Mouse (Mus musculus): ENCODE results near the gene Il5. TPM values are rescaled to one million over a fixed set of nuclear protein-coding genes. Genes with fewer than 3 reads are reported as not detected.
"Not testable (repeated sequence)": the region's sequence is repeated elsewhere in the genome, so short reads cannot be mapped to it uniquely, and the experiment has no call there.

Il5 gene
- polyA plus RNA-seq, 1 experiment: 0.16 TPM

GRCm38 (mm10) chr11:53747985-53748384, 27.4 kb downstream of the Il5 start:
- no peak for TF ChIP-seq CTCF (IDR thresholded peaks at IDR 0.05; ENCODE audit: borderline replicate concordance, insufficient read depth, low read depth, low read length)
- no peak for TF ChIP-seq POLR2A (IDR thresholded peaks at IDR 0.05; ENCODE audit: borderline replicate concordance, insufficient read depth, low read length)

DNA sequence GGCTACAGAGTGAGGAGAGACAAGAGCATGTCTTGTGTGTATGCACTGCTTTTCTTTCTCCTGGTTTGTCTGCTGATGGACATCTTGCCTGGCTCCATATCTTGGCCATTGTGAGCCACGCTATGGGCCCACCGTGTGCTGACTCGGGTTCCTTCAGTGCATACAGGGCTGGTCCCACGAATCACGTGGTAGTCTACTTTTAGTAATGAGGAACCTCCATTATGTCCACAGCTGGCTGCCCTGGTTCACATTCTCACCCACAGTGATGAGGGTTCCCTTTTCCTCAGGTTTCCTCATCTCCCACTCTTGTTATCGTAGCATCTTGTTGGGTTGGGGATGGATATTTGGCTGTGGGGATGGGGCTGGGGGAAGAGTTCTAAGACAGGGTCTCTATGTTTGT, 28.0 kb downstream of the Il5 start:
- 89% methylated on average over 6 of the region's 6 CpGs for WGBS
- DNase-seq: no peak
- H3K4me3 ChIP-seq (replicated peaks; ENCODE audit: insufficient read depth, low read depth, low read length): no peak overlapping the region

More at GRCm38 (mm10) chr11:53747985-53748384, 27.4 kb downstream of the Il5 start:
- Histone ChIP-seq H3K27ac (ENCODE audit: insufficient read depth, low read length) (no peak overlapping the region), H3K4me3 (replicated peaks; ENCODE audit: insufficient read depth, low read depth, low read length) (no peak overlapping the region), H3K4me1 (ENCODE audit: control insufficient read depth, insufficient read depth, low read length) (no peaks in the 10 kb centered on the region), H3K27me3 (ENCODE audit: control insufficient read depth, insufficient read depth, low read length) (no peaks in the 10 kb centered on the region)
- DNase-seq: no peak
- WGBS: 93% methylated on average over 9 of the region's 9 CpGs

DNA sequence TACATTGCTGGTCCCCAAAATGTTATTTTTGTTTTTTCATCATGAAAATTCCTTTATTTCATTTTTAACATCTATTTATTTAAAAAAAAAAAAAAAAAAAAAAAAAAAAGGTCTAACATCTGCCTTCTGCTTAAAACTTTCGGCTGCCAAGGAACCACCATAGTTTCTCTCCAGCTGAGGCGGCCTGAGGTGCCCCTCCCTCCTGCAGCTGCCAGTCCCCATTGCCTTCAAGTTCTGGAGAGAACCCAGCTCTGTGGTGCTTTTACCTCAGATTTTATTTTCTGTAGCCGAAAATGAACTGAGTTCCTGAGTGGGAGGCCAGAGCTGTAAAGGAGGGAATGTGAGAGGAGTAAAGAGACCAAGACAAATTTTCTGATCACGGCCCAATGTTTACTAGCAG, 28.7 kb downstream of the Il5 start:
- no peaks in the 10 kb centered on the region for H3K4me1 ChIP-seq (ENCODE audit: control insufficient read depth, insufficient read depth, low read length)
- no peak for DNase-seq
- no peak overlapping the region for H3K4me3 ChIP-seq (replicated peaks; ENCODE audit: insufficient read depth, low read depth, low read length)
- 65% methylated on average over 4 of the region's 4 CpGs for WGBS
- no peaks in the 10 kb centered on the region for H3K27me3 ChIP-seq (ENCODE audit: control insufficient read depth, insufficient read depth, low read length)
- TF ChIP-seq POLR2A (IDR thresholded peaks at IDR 0.05; ENCODE audit: borderline replicate concordance, insufficient read depth, low read length): no peak
- no peak overlapping the region for H3K27ac ChIP-seq (ENCODE audit: insufficient read depth, low read length)

More for the DNA sequence above, 28.0 kb downstream of the Il5 start:
- Histone ChIP-seq H3K27me3 (ENCODE audit: control insufficient read depth, insufficient read depth, low read length) (no peaks in the 10 kb centered on the region), H3K27ac (ENCODE audit: insufficient read depth, low read length) (no peak overlapping the region), H3K4me1 (ENCODE audit: control insufficient read depth, insufficient read depth, low read length) (no peaks in the 10 kb centered on the region)
- no peak for TF ChIP-seq POLR2A (IDR thresholded peaks at IDR 0.05; ENCODE audit: borderline replicate concordance, insufficient read depth, low read length)
- no peak for TF ChIP-seq CTCF (IDR thresholded peaks at IDR 0.05; ENCODE audit: borderline replicate concordance, insufficient read depth, low read depth, low read length)

DNA sequence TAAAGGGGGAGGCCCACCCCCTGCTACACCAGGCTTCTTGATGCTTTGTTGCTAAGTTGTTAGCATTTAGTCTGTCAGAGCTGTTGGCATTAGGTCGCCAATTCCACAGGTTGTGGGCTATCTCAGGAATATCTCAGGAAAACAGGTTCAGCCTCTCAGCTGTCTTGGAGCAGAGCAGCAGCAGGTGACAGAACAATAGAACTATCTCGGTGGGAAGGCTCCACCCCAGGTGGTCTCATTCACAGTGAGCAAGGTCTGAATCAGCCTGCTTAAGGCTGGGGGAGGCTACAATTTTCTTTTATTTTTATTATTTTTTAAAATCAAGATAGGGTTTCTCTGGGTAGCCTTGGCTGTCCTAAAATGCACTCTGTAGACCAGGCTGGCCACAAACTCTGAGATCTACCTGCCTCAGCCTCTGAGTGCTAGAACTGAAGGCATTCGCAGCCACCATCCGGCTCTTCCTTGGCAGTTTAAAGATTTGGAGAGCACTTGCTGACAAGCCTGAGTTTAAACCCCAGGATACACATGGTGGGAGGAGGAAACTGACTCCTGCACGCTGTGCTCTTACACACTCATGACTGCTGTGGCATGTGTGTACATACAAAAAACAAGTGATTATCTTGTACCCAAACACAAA, 29.2 kb downstream of the Il5 start:
- WGBS: 48% methylated on average over 5 of the region's 5 CpGs
- H3K4me3 ChIP-seq (replicated peaks; ENCODE audit: insufficient read depth, low read depth, low read length): no peak overlapping the region
- H3K27me3 ChIP-seq (ENCODE audit: control insufficient read depth, insufficient read depth, low read length): no peaks in the 10 kb centered on the region
- TF ChIP-seq POLR2A (IDR thresholded peaks at IDR 0.05; ENCODE audit: borderline replicate concordance, insufficient read depth, low read length) (no peak), CTCF (IDR thresholded peaks at IDR 0.05; ENCODE audit: borderline replicate concordance, insufficient read depth, low read depth, low read length) (no peak)
- DNase-seq: no peak
- H3K4me1 ChIP-seq (ENCODE audit: control insufficient read depth, insufficient read depth, low read length): no peaks in the 10 kb centered on the region
- no peak overlapping the region for H3K27ac ChIP-seq (ENCODE audit: insufficient read depth, low read length)

- Histone ChIP-seq H3K27me3 (ENCODE audit: control insufficient read depth, insufficient read depth, low read length) (no peaks in the 10 kb centered on the region), H3K4me1 (ENCODE audit: control insufficient read depth, insufficient read depth, low read length) (peaks cover 12% of the 10 kb centered on the region), H3K4me3 (replicated peaks; ENCODE audit: insufficient read depth, low read depth, low read length) (no peak overlapping the region), H3K27ac (ENCODE audit: insufficient read depth, low read length) (no peak overlapping the region)
- no peak for DNase-seq
- TF ChIP-seq CTCF (IDR thresholded peaks at IDR 0.05; ENCODE audit: borderline replicate concordance, insufficient read depth, low read depth, low read length) (no peak), POLR2A (IDR thresholded peaks at IDR 0.05; ENCODE audit: borderline replicate concordance, insufficient read depth, low read length) (no peak)
- WGBS: 81% methylated on average over 12 of the region's 12 CpGs
Measured at GRCm38 (mm10) chr11:53755011-53755595, 34.5 kb downstream of the Il5 start.

GRCm38 (mm10) chr11:53757612-53758011, 37.0 kb downstream of the Il5 start:
- H3K27ac ChIP-seq (ENCODE audit: insufficient read depth, low read length): no peak overlapping the region
- no peak overlapping the region for H3K4me3 ChIP-seq (replicated peaks; ENCODE audit: insufficient read depth, low read depth, low read length)
- TF ChIP-seq CTCF (IDR thresholded peaks at IDR 0.05; ENCODE audit: borderline replicate concordance, insufficient read depth, low read depth, low read length) (no peak), POLR2A (IDR thresholded peaks at IDR 0.05; ENCODE audit: borderline replicate concordance, insufficient read depth, low read length) (no peak)
- WGBS: 91% methylated on average over 4 of the region's 4 CpGs
- peaks cover 18% of the 10 kb centered on the region for H3K4me1 ChIP-seq (ENCODE audit: control insufficient read depth, insufficient read depth, low read length)
- H3K27me3 ChIP-seq (ENCODE audit: control insufficient read depth, insufficient read depth, low read length): no peaks in the 10 kb centered on the region
- DNase-seq: no peak

GRCm38 (mm10) chr11:53758033-53758432, 37.4 kb downstream of the Il5 start:
- H3K27ac ChIP-seq (ENCODE audit: insufficient read depth, low read length); DNase-seq; H3K27me3 ChIP-seq (ENCODE audit: control insufficient read depth, insufficient read depth, low read length); H3K4me3 ChIP-seq (replicated peaks; ENCODE audit: insufficient read depth, low read depth, low read length): not testable (repeated sequence)
- WGBS: 87% methylated on average over 9 of the region's 9 CpGs
- H3K4me1 ChIP-seq (ENCODE audit: control insufficient read depth, insufficient read depth, low read length): peaks cover 18% of the 10 kb centered on the region

DNA sequence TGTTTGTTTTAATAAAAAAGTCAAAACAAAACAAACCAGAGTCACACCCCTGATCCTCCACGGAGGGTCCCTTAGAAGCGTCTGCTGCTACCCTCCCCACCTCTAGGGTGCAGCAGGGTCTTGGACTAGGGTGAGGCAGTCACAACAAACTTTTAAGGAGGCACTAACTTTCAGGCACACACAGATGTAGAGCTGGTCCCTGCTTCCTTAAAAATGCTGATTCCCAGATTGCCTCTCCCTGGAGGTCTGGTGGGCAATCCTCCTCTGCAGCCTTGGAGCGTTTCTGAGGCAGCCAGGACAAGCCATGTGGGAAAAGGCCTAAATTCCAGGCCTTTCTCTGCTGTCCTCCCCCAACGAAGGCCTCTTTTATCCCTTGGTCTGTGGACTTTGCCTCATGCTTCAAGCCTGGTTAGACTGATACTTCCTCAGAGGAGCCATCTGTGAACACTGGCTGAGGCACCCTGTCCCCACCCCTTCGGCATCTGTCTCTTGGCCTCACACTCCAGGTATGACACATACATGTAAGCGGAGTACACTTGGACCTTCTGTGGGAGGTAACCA, 38.3 kb downstream of the Il5 start:
- Histone ChIP-seq H3K4me3 (replicated peaks; ENCODE audit: insufficient read depth, low read depth, low read length) (no peak overlapping the region), H3K27ac (ENCODE audit: insufficient read depth, low read length) (no peak overlapping the region), H3K4me1 (ENCODE audit: control insufficient read depth, insufficient read depth, low read length) (peaks cover 18% of the 10 kb centered on the region), H3K27me3 (ENCODE audit: control insufficient read depth, insufficient read depth, low read length) (no peaks in the 10 kb centered on the region)
- WGBS: 59% methylated on average over 6 of the region's 6 CpGs
- no peak for TF ChIP-seq POLR2A (IDR thresholded peaks at IDR 0.05; ENCODE audit: borderline replicate concordance, insufficient read depth, low read length)
- no peak for TF ChIP-seq CTCF (IDR thresholded peaks at IDR 0.05; ENCODE audit: borderline replicate concordance, insufficient read depth, low read depth, low read length)
- DNase-seq: no peak
